Mouse (Mus musculus): ENCODE data around the gene Gdi2.

- no peak for TF ChIP-seq POLR2A (IDR thresholded peaks at IDR 0.05; ENCODE audit: low read depth, low read length)
- no peak for TF ChIP-seq CTCF (conservative IDR thresholded peaks at IDR 0.05; ENCODE audit: insufficient read depth, insufficient read length, low read depth, low read length)
Measured at GRCm38 (mm10) chr13:3526328-3526727, 11.5 kb upstream of the Gdi2 start.

Data from kidney, adult 2 months (tissue).